Mouse (Mus musculus): ENCODE results near the gene Rims4. TPM values are rescaled to one million over a fixed set of nuclear protein-coding genes. Genes with fewer than 3 reads are reported as not detected.

The Rims4 gene
- total and polyA plus RNA-seq, 3 experiments = not detected

- Histone ChIP-seq H3K4me3 (ENCODE audit: control insufficient read depth in 1 of 2, insufficient read depth in 1 of 2, low read depth in 2 of 2, low read length in 2 of 2) (no peak overlapping the region), H3K27me3 (ENCODE audit: control insufficient read depth in 1 of 2, insufficient read depth in 2 of 2, low read length in 2 of 2) (peaks cover 4 to 6% of the 10 kb centered on the region in 2 experiments; a peak in 3 of 4 replicates)
These were observed 94.7 kb downstream of the Rims4 start for GRCm38 (mm10) chr2:163823771-163824170.

GRCm38 (mm10) chr2:163823248-163823647 lies 95.2 kb downstream of the Rims4 start:
- Histone ChIP-seq H3K9ac (ENCODE audit: control insufficient read depth, low read depth, low read length, poor library complexity, severe bottlenecking) (no peak overlapping the region), H3K79me2 (ENCODE audit: control insufficient read depth, insufficient read depth, low read length, poor library complexity) (no peaks in the 10 kb centered on the region), H3K4me3 (ENCODE audit: control insufficient read depth in 1 of 2, insufficient read depth in 1 of 2, low read depth in 2 of 2, low read length in 2 of 2) (no peak overlapping the region), H3K36me3 (ENCODE audit: control insufficient read depth in 1 of 2, insufficient read depth in 2 of 2, low read length in 2 of 2) (no peaks in the 10 kb centered on the region), H3K4me1 (ENCODE audit: control insufficient read depth in 1 of 2, insufficient read depth in 2 of 2, low read length in 2 of 2) (no peaks in the 10 kb centered on the region), H3K9me3 (replicated peaks; ENCODE audit: insufficient read depth, low read length) (no peaks in the 10 kb centered on the region), H3K27ac (ENCODE audit: control insufficient read depth, low read depth, low read length) (no peak overlapping the region), H3K27me3 (ENCODE audit: control insufficient read depth in 1 of 2, insufficient read depth in 2 of 2, low read length in 2 of 2) (peaks cover 4 to 6% of the 10 kb centered on the region in 2 experiments; a peak in 3 of 4 replicates)
- DNase-seq (ENCODE audit: low read depth, low spot score) = peak; percentile 52
- TF ChIP-seq RCOR1 (IDR thresholded peaks at IDR 0.05; ENCODE audit: low read depth, low read length) (no peak), ZMIZ1 (IDR thresholded peaks at IDR 0.05; ENCODE audit: low read depth, low read length) (no peak), RAD21 (IDR thresholded peaks at IDR 0.05; ENCODE audit: low read depth, low read length) (peak; percentile 61), CTCF (IDR thresholded peaks at IDR 0.05 in 2 of 3, conservative IDR thresholded peaks at IDR 0.05 in 1 of 3; ENCODE audit: control insufficient read depth in 1 of 3, insufficient read depth in 1 of 3, low read depth in 2 of 3, low read length in 3 of 3, poor library complexity in 1 of 3, severe bottlenecking in 1 of 3) (peak; percentile 73 to 94 (median 87)), SMC3 (IDR thresholded peaks at IDR 0.05; ENCODE audit: low read depth, low read length) (peak; percentile 72), ZC3H11A (IDR thresholded peaks at IDR 0.05; ENCODE audit: low read depth, low read length) (peak; percentile 58), ZKSCAN1 (IDR thresholded peaks at IDR 0.05; ENCODE audit: low read depth, low read length) (peak; percentile 70), SIN3A (IDR thresholded peaks at IDR 0.05; ENCODE audit: low read length) (0 out of 2 replicates have a peak, but pooled peaks have one; percentile 21), ZNF384 (IDR thresholded peaks at IDR 0.05; ENCODE audit: low read depth, low read length) (0 out of 2 replicates have a peak, but pooled peaks have one; percentile 29)

More at GRCm38 (mm10) chr2:163823771-163824170, 94.7 kb downstream of the Rims4 start:
- no peak for DNase-seq (ENCODE audit: low read depth, low spot score)
- TF ChIP-seq MYB (IDR thresholded peaks at IDR 0.05; ENCODE audit: low read depth, low read length) = no peak
- TF ChIP-seq TAL1 (IDR thresholded peaks at IDR 0.05; ENCODE audit: low read length) = no peak
- no peak for TF ChIP-seq CTCF (IDR thresholded peaks at IDR 0.05 in 2 of 3, conservative IDR thresholded peaks at IDR 0.05 in 1 of 3; ENCODE audit: control insufficient read depth in 1 of 3, insufficient read depth in 1 of 3, low read depth in 2 of 3, low read length in 3 of 3, poor library complexity in 1 of 3, severe bottlenecking in 1 of 3)
- no peak for TF ChIP-seq JUND (IDR thresholded peaks at IDR 0.05; ENCODE audit: low read depth, low read length)
- TF ChIP-seq NRF1 (IDR thresholded peaks at IDR 0.05; ENCODE audit: insufficient read depth, low read depth, low read length, poor library complexity, severe bottlenecking) = no peak
- TF ChIP-seq NELFE (IDR thresholded peaks at IDR 0.05; ENCODE audit: low read depth, low read length) = no peak
- TF ChIP-seq MAX (IDR thresholded peaks at IDR 0.05; ENCODE audit: low read length) = no peak
- no peak for TF ChIP-seq SIN3A (IDR thresholded peaks at IDR 0.05; ENCODE audit: low read length)
- H3K79me2 ChIP-seq (ENCODE audit: control insufficient read depth, insufficient read depth, low read length, poor library complexity) = no peaks in the 10 kb centered on the region
- no peak overlapping the region for H3K27ac ChIP-seq (ENCODE audit: control insufficient read depth, low read depth, low read length)
- no peaks in the 10 kb centered on the region for H3K4me1 ChIP-seq (ENCODE audit: control insufficient read depth in 1 of 2, insufficient read depth in 2 of 2, low read length in 2 of 2)
- H3K9ac ChIP-seq (ENCODE audit: control insufficient read depth, low read depth, low read length, poor library complexity, severe bottlenecking) = no peak overlapping the region
- no peaks in the 10 kb centered on the region for H3K36me3 ChIP-seq (ENCODE audit: control insufficient read depth in 1 of 2, insufficient read depth in 2 of 2, low read length in 2 of 2)
- H3K9me3 ChIP-seq (replicated peaks; ENCODE audit: insufficient read depth, low read length) = no peaks in the 10 kb centered on the region
